Mouse (Mus musculus): Measurements from ENCODE around the gene Prox1. TPM values are rescaled to one million over a fixed set of nuclear protein-coding genes. Genes with fewer than 3 reads are reported as not detected.

Prox1 gene
- polyA plus RNA-seq, 1 experiment from 2014 or later = 16.0 TPM

DNA sequence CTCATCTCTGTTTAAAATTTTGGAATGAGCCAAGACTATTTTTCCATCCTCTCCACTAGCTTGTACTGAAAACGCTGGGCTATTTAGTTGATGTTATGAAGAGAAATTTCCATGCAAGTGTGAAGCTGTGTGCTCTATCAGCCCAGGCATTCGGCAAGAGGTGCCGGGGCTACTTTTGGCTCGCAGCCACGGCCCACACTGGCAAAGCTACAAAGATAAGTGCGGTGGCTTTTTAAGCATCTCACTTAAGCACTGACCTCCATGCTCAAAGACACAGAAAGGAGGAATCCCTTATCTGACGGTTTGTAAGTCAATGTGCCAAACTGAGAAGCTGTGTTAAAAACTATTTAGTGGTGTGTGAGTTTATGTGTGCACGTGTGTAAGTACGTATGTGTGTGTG, 26.9 kb downstream of the Prox1 start:
- ATAC-seq (ENCODE audit: extremely low read depth, insufficient number of reproducible peaks, low FRiP score, low TSS enrichment) = no peak
- Histone ChIP-seq H3K27me3 (replicated peaks) (no peaks in the 10 kb centered on the region), H3K9me3 (no peaks in the 10 kb centered on the region), H3K4me3 (no peak overlapping the region), H3K27ac (replicated peaks) (peak overlapping the region; percentile 93), H3K4me1 (peaks cover 73% of the 10 kb centered on the region), H3K36me3 (peaks cover 66% of the 10 kb centered on the region), H3K4me2 (peak overlapping the region; percentile 31), H3K9ac (no peak overlapping the region)
- WGBS = 24% methylated on average over 9 of the region's 9 CpGs

DNA sequence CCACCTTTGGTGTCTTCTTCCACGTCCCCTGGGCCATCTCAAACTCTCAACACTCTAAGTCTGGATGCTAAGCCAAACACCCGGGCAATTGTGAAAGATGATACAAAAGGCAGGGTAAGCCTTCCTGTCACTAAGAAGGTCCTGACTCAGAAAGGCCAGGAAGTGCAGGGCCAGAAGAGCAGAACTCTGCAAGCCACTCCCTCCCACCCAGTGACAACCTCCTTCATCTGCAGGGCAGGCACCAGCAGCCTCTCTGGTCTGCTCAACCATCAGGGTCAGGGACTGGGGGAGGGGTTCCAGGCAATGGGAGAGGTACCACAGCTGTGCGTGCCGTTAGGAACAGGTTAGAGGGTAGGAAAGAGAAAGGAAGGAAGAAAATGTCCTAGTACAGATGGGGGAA, 27.9 kb downstream of the Prox1 start:
- ATAC-seq (ENCODE audit: extremely low read depth, insufficient number of reproducible peaks, low FRiP score, low TSS enrichment) = no peak
- H3K36me3 ChIP-seq = peaks cover 74% of the 10 kb centered on the region

DNA sequence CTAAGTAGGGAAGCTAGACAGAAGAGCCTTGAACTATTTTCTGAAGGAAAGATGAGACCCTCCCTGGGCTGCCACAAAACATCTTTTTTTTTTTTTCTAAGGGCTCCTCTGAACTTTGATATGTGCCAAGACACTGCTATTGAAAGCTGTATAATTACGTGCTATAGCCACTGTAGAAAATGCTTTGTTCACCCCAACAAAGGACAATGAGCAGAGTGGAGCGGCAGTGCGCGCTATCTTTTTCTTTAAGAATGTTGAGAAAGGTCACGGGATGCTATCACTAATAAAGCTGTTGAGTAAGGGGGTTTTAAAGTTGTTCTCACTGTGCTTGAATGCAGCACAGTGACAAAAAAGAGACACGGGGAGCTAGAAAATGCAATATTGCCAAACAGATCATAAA, 30.0 kb downstream of the Prox1 start:
- ATAC-seq (ENCODE audit: extremely low read depth, insufficient number of reproducible peaks, low FRiP score, low TSS enrichment) = no peak
- WGBS = 65% methylated on average over 6 of the region's 6 CpGs

More for the DNA sequence above, 27.9 kb downstream of the Prox1 start:
- no peak overlapping the region for H3K4me2 ChIP-seq
- H3K9me3 ChIP-seq = no peaks in the 10 kb centered on the region
- 37% methylated on average over 4 of the region's 4 CpGs for WGBS
- H3K4me3 ChIP-seq = no peak overlapping the region
- H3K9ac ChIP-seq = peak overlapping the region; percentile 61
- H3K4me1 ChIP-seq = peaks cover 62% of the 10 kb centered on the region
- H3K27me3 ChIP-seq (replicated peaks) = no peaks in the 10 kb centered on the region
- peak overlapping the region; percentile 93 for H3K27ac ChIP-seq (replicated peaks)

DNA sequence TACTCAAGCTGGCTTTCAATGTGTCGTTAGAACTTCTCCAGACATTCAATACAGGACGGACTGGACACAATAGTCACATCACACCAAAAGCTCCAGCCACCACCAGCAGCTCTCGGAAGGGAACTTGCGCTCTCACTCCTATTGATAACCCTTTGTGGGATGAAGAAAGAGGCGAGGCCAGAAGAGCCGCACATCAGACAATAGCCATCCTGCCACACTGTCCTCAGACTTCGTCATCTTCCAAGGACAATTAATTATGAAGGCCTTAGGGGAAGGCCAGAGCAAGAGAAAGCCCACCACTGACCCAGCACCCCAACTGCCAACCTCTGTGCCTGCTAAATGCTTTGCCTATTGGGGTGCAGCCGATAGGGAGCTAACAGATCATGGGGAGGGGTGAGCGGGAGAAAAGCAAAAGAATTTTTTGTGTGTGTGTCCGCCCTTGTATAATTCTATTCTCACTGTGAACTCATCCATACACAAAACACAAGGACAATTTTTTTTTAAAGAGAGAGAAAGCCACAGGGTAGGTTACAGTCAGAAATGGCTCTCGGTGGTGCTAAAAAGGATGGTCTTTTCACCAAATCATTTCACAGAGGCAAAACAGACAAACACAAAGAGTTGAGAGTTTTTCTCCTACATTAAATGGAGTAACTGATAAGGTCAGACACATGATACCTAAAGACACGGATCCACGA, 30.7 kb downstream of the Prox1 start:
- peaks cover 74% of the 10 kb centered on the region for H3K36me3 ChIP-seq
- no peaks in the 10 kb centered on the region for H3K27me3 ChIP-seq (replicated peaks)
- no peak overlapping the region for H3K4me3 ChIP-seq
- no peak for ATAC-seq (ENCODE audit: extremely low read depth, insufficient number of reproducible peaks, low FRiP score, low TSS enrichment)
- H3K9me3 ChIP-seq = no peaks in the 10 kb centered on the region
- no peak overlapping the region for H3K9ac ChIP-seq
- peaks cover 46% of the 10 kb centered on the region for H3K4me1 ChIP-seq
- WGBS = 79% methylated on average over 13 of the region's 13 CpGs
- H3K27ac ChIP-seq (replicated peaks) = no peak overlapping the region
- H3K4me2 ChIP-seq = no peak overlapping the region

More for the DNA sequence above, 30.0 kb downstream of the Prox1 start:
- peaks cover 53% of the 10 kb centered on the region for H3K4me1 ChIP-seq
- H3K9me3 ChIP-seq = no peaks in the 10 kb centered on the region
- H3K27ac ChIP-seq (replicated peaks) = peak overlapping the region; percentile 33
- no peaks in the 10 kb centered on the region for H3K27me3 ChIP-seq (replicated peaks)
- peaks cover 72% of the 10 kb centered on the region for H3K36me3 ChIP-seq
- no peak overlapping the region for H3K4me2 ChIP-seq
- 0 out of 2 replicates have a peak overlapping the region, but pooled peaks have one; percentile 15 for H3K9ac ChIP-seq
- no peak overlapping the region for H3K4me3 ChIP-seq

DNA sequence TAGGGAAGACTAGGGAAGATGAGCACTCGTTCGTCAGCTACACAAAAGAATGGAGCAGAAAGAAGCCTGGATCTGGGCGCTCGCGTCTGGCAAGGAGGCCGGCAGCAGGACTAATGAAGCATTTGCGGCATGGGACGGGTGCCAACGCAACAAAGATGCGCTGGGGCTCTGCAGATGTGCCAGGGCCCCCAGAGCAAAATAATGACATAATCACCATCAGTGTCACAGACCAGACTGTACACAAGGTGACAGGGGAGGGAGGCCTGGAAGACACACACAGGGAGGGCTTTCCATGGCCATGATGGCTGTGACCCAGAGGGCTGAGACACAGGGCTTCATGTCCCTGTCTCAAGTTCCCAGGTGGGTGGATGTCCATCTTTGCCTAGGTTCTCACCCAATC, 32.6 kb downstream of the Prox1 start:
- ATAC-seq (ENCODE audit: extremely low read depth, insufficient number of reproducible peaks, low FRiP score, low TSS enrichment) = no peak
- H3K27me3 ChIP-seq (replicated peaks) = no peaks in the 10 kb centered on the region
- peaks cover 86% of the 10 kb centered on the region for H3K36me3 ChIP-seq
- no peaks in the 10 kb centered on the region for H3K9me3 ChIP-seq
- H3K4me1 ChIP-seq = peaks cover 34% of the 10 kb centered on the region
- H3K4me3 ChIP-seq = no peak overlapping the region
- no peak overlapping the region for H3K27ac ChIP-seq (replicated peaks)
- no peak overlapping the region for H3K9ac ChIP-seq
- WGBS = 85% methylated on average over 10 of the region's 10 CpGs
- H3K4me2 ChIP-seq = no peak overlapping the region

DNA sequence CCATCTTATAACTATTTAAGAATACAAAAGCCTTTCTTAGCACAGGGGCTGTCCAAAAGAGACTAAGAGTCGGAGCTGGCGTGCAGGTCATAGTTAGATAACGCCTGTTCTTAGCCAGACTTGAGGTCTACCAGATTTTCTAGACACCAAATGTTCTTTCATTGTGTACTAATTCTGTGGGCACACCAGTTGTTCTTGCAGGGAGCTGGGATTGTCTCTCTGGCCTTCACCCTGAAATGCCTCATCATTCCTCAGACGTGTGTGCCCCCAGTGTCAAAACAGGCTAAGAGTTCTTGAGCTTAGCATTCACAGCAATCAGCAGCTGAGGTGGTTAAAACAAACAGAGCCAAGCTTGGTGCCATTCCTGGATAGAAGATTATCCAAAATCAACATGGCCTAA, 37.6 kb downstream of the Prox1 start:
- WGBS = 63% methylated on average over 4 of the region's 4 CpGs
- Histone ChIP-seq H3K4me1 (peaks cover 46% of the 10 kb centered on the region), H3K36me3 (peaks cover 53% of the 10 kb centered on the region), H3K27ac (replicated peaks) (no peak overlapping the region), H3K27me3 (replicated peaks) (no peaks in the 10 kb centered on the region), H3K4me3 (no peak overlapping the region), H3K9ac (no peak overlapping the region), H3K9me3 (no peaks in the 10 kb centered on the region), H3K4me2 (no peak overlapping the region)
- no peak for ATAC-seq (ENCODE audit: extremely low read depth, insufficient number of reproducible peaks, low FRiP score, low TSS enrichment)

DNA sequence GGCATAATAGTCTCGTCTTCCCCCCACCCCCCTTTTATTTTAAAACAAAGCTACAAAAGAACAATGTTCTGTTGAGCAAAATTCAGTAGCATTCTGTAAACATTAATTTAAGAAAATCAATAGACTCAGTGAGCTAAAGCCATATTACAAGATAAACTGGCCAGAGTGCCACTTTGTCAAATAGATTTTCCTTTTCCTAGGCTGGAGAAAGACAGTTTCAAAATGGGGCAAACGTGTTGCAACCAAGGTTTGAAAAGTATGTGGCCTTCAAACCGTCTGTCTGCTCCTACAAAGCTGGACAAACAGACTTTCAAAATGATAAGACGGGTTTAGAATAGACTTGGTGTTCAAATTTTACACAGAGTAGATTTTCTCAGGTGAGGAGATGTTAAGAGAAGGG, 39.6 kb downstream of the Prox1 start:
- Histone ChIP-seq H3K4me3 (no peak overlapping the region), H3K27me3 (replicated peaks) (no peaks in the 10 kb centered on the region), H3K9ac (peak overlapping the region; percentile 55; the same call in 1 of the 2 replicates), H3K36me3 (peaks cover 38% of the 10 kb centered on the region), H3K4me2 (no peak overlapping the region), H3K4me1 (peaks cover 61% of the 10 kb centered on the region), H3K9me3 (no peaks in the 10 kb centered on the region), H3K27ac (replicated peaks) (peak overlapping the region; percentile 60; the same call in 1 of the 2 replicates)
- 61% methylated on average over 4 of the region's 4 CpGs for WGBS
- no peak for ATAC-seq (ENCODE audit: extremely low read depth, insufficient number of reproducible peaks, low FRiP score, low TSS enrichment)

DNA sequence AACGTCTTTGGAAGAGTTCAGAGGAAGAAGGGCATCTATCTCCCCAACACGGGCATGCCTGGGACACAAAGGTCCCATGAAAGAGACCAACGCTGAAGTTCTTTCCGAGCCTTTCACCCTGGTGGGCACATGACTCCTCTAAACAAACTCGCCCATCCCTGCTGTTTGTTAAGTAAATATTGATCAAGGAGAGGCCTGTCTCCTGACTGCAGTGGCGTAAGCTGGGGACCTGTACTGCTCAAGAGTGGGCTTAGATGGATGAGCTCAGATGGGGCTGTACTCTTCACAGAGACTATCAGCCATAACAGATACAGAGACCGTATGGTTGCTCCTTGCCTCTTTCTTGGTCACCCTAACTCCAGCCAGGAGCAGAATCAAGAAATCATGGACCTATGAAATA, 41.0 kb downstream of the Prox1 start:
- WGBS = 51% methylated on average over 7 of the region's 7 CpGs
- Histone ChIP-seq H3K4me1 (peaks cover 70% of the 10 kb centered on the region), H3K4me3 (no peak overlapping the region)

DNA sequence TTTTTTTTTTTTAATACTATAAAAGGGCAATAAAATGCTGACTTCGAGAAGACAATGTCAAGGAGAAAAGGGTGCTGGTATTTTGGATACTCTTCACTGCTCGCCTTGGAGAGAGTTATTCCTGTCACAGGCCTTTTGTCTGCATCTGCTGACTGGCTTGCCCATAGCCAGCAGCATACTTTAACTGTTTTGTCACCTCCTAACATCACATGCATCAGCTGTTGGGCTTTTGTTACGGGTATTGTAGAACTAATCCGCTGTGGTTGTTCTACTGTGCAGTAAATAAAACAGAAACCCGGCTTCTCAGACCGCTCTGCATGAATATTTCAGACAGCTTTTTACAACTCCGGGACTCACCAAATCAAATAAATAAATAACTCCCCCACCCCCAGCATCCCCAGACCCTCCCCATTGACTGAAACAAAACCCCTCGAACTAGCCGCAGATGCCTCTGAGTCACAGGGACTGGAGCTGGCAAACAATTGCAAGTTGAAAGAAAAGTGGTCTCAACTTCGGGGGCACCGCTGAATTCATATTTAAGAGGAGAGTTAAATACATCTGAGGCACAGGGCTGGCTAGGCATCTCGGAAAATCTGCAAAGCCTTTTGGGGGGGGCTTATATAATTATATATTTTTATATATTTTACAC, 41.7 kb downstream of the Prox1 start:
- H3K4me1 ChIP-seq = peaks cover 78% of the 10 kb centered on the region
- H3K9ac ChIP-seq = peak overlapping the region; percentile 69
- H3K36me3 ChIP-seq = peaks cover 23% of the 10 kb centered on the region
- no peaks in the 10 kb centered on the region for H3K9me3 ChIP-seq
- H3K27ac ChIP-seq (replicated peaks) = peak overlapping the region; percentile 97
- peak overlapping the region; percentile 35 for H3K4me2 ChIP-seq
- H3K4me3 ChIP-seq = no peak overlapping the region
- no peaks in the 10 kb centered on the region for H3K27me3 ChIP-seq (replicated peaks)
- WGBS = 33% methylated on average over 12 of the region's 12 CpGs
- no peak for ATAC-seq (ENCODE audit: extremely low read depth, insufficient number of reproducible peaks, low FRiP score, low TSS enrichment)

More for the DNA sequence above, 41.0 kb downstream of the Prox1 start:
- no peak overlapping the region for H3K4me2 ChIP-seq
- no peaks in the 10 kb centered on the region for H3K9me3 ChIP-seq
- no peaks in the 10 kb centered on the region for H3K27me3 ChIP-seq (replicated peaks)
- peak overlapping the region; percentile 97 for H3K27ac ChIP-seq (replicated peaks)
- 0 out of 2 replicates have a peak overlapping the region, but pooled peaks have one; percentile 40 for H3K9ac ChIP-seq
- peaks cover 28% of the 10 kb centered on the region for H3K36me3 ChIP-seq
- ATAC-seq (ENCODE audit: extremely low read depth, insufficient number of reproducible peaks, low FRiP score, low TSS enrichment) = no peak

DNA sequence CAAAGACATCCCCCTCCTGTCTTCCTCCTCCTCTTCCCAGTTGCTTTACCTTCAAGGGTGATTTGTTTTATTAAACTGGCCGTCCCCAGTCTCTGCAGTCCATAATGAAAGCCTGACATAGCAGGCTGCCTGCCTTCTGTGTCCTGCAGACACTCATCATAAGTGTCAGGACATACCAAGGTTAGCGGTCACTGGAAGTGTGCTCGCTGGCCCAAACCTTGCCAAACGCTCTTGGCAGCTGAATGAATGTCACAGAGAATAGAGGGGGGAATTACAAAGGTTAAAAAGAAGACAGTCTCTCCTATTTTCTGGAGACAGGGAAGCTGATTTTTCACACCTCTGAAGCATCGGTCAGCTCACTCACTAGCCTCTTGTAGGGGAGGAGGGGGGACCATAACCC, 42.6 kb downstream of the Prox1 start:
- Histone ChIP-seq H3K4me3 (no peak overlapping the region), H3K4me2 (peak overlapping the region; percentile 16; the same call in 1 of the 2 replicates), H3K27me3 (replicated peaks) (no peaks in the 10 kb centered on the region), H3K9me3 (no peaks in the 10 kb centered on the region), H3K4me1 (peaks cover 80% of the 10 kb centered on the region), H3K27ac (replicated peaks) (peak overlapping the region; percentile 97), H3K9ac (peak overlapping the region; percentile 69), H3K36me3 (peaks cover 14% of the 10 kb centered on the region; the same call in 1 of the 2 replicates)
- ATAC-seq (ENCODE audit: extremely low read depth, insufficient number of reproducible peaks, low FRiP score, low TSS enrichment) = no peak
- 35% methylated on average over 5 of the region's 5 CpGs for WGBS

DNA sequence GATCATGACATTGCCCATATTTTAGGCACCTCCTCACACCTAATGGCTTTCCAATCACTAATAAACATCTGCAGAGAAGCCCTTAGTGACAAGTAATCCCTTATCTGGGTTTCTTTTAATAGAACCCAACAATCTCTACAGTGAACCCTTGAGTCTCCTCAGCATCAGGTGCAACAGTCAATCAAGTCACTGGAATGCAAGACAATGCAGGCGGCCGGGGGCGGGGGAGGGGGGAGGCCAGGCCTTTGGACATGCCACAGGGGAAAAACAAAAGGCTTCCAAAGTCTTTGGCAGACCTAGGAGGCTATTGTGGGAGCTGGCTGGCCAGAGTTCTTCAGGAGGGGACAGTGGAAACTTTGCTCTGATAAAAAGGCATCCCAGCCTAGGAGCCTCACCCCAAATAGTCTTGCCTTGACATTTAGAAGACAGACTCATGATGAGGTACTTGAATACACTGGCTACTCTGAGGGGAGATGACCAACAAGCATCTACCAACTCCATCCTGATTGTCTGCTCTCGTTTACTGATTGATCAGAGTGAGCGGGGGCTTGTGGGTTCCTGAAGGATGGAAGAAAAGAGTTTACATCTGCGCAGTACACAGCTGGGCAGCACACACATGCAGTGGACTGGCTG, 43.2 kb downstream of the Prox1 start:
- Histone ChIP-seq H3K4me1 (peaks cover 79% of the 10 kb centered on the region), H3K4me3 (no peak overlapping the region), H3K4me2 (0 out of 2 replicates have a peak overlapping the region, but pooled peaks have one; percentile 16), H3K9me3 (no peaks in the 10 kb centered on the region), H3K9ac (peak overlapping the region; percentile 69), H3K27ac (replicated peaks) (peak overlapping the region; percentile 97), H3K27me3 (replicated peaks) (no peaks in the 10 kb centered on the region), H3K36me3 (peaks cover 18% of the 10 kb centered on the region)
- ATAC-seq (ENCODE audit: extremely low read depth, insufficient number of reproducible peaks, low FRiP score, low TSS enrichment) = no peak
- 40% methylated on average over 6 of the region's 6 CpGs for WGBS

All from heart, embryonic 13.5 days (tissue).